Mouse (Mus musculus): ENCODE results near the gene Trp53i11.

GRCm38 (mm10) chr2:93166295-93166694 lies 21.1 kb upstream of the Trp53i11 start:
- TF ChIP-seq CTCF (IDR thresholded peaks at IDR 0.05; ENCODE audit: extremely low read depth, insufficient read length, insufficient replicate concordance, low read depth, low read length) (no peak), POLR2A (IDR thresholded peaks at IDR 0.05; ENCODE audit: low read depth, low read length) (no peak)
